Mouse (Mus musculus) MEL (cell line): Measurements from ENCODE around the gene Cacna1c.

Experiments used
- CTCF ChIP-seq, 3 experiments: IDR thresholded peaks in 2 of 3; conservative IDR thresholded peaks in 1 of 3; 2 replicates each; pipeline ENCODE4 v1.5.1; 2011 to 2012; ENCODE audit warnings: low read length in 3 of 3, low read depth in 2 of 3, mild to moderate bottlenecking in 2 of 3, improper control_type of control experiment in 1 of 3, inconsistent platforms in 1 of 3, mixed read lengths in 1 of 3, moderate library complexity in 1 of 3; ENCODE audit not compliant: control insufficient read depth in 1 of 3, insufficient read depth in 1 of 3, poor library complexity in 1 of 3, severe bottlenecking in 1 of 3
- ZC3H11A ChIP-seq: IDR thresholded peaks from 2 replicates; pipeline ENCODE4 v1.6.1; 2012; ENCODE audit warnings: low read depth, mild to moderate bottlenecking, inconsistent platforms, low read length, improper control_type of control experiment
- ZNF384 ChIP-seq: IDR thresholded peaks from 2 replicates; pipeline ENCODE4 v1.6.1; 2012; ENCODE audit warnings: low read depth, mild to moderate bottlenecking, inconsistent platforms, low read length, improper control_type of control experiment

- TF ChIP-seq ZC3H11A: no peak
- no peak for TF ChIP-seq CTCF (IDR thresholded peaks at IDR 0.05 in 2 of 3, conservative IDR thresholded peaks at IDR 0.05 in 1 of 3; ENCODE audit: control insufficient read depth in 1 of 3, insufficient read depth in 1 of 3, low read depth in 2 of 3, low read length in 3 of 3, poor library complexity in 1 of 3, severe bottlenecking in 1 of 3)
- no peak for TF ChIP-seq ZNF384
Observed at GRCm38 (mm10) chr6:118737078-118737477, 459.1 kb downstream of the Cacna1c start.
